Mouse (Mus musculus) myocyte (in vitro differentiated cells): Measurements from ENCODE around the gene Sox15.

Experiments used
- CEBPB ChIP-seq: IDR thresholded peaks from 2 replicates; pipeline ENCODE4 v1.6.1; 2011; ENCODE audit warnings: mild to moderate bottlenecking, moderate library complexity; ENCODE audit not compliant: poor library complexity, insufficient read depth, severe bottlenecking
- E2F4 ChIP-seq: IDR thresholded peaks from one replicate; pipeline ENCODE4 v1.6.1; 2011; ENCODE audit warnings: mild to moderate bottlenecking, control low read depth, moderate library complexity; ENCODE audit not compliant: insufficient read depth
- MAX ChIP-seq: IDR thresholded peaks from one replicate; pipeline ENCODE4 v1.6.1; 2011; ENCODE audit warnings: low read depth, mild to moderate bottlenecking, control low read depth
- MYOD1 ChIP-seq, 3 experiments: IDR thresholded peaks; one replicate each; pipeline ENCODE4 v1.6.1; 2011; ENCODE audit warnings: control low read depth in 2 of 3, low read depth in 2 of 3, mild to moderate bottlenecking in 2 of 3, moderate library complexity in 1 of 3; ENCODE audit not compliant: insufficient read length in 2 of 3, control insufficient read depth in 1 of 3
- MYOG ChIP-seq, 3 experiments: IDR thresholded peaks; one replicate each; pipeline ENCODE4 v1.6.1; 2011; ENCODE audit warnings: control low read depth in 2 of 3, low read depth in 2 of 3, mild to moderate bottlenecking in 2 of 3; ENCODE audit not compliant: insufficient read length in 2 of 3, control insufficient read depth in 1 of 3, insufficient read depth in 1 of 3
- POLR2A ChIP-seq: IDR thresholded peaks from one replicate; pipeline ENCODE4 v1.6.1; 2011; ENCODE audit warnings: low read depth, mild to moderate bottlenecking, control low read depth, moderate library complexity; ENCODE audit not compliant: insufficient read length
- POLR2AphosphoS2 ChIP-seq: IDR thresholded peaks from one replicate; pipeline ENCODE4 v1.6.1; 2011; ENCODE audit warnings: low read depth, control low read depth; ENCODE audit not compliant: insufficient read length
- REST ChIP-seq: IDR thresholded peaks from one replicate; pipeline ENCODE4 v1.6.1; 2011; ENCODE audit warnings: mild to moderate bottlenecking, control low read depth, moderate library complexity; ENCODE audit not compliant: insufficient read depth, insufficient read length
- SRF ChIP-seq: IDR thresholded peaks from one replicate; pipeline ENCODE4 v1.6.1; 2011; ENCODE audit warnings: low read depth; ENCODE audit not compliant: control insufficient read depth, insufficient read length
- TCF12 ChIP-seq: IDR thresholded peaks from one replicate; pipeline ENCODE4 v1.6.1; 2011; ENCODE audit warnings: mild to moderate bottlenecking, control low read depth; ENCODE audit not compliant: poor library complexity, insufficient read depth, severe bottlenecking
- TCF3 ChIP-seq: IDR thresholded peaks from one replicate; pipeline ENCODE4 v1.6.1; 2011; ENCODE audit warnings: low read depth, control low read depth; ENCODE audit not compliant: insufficient read length
- USF1 ChIP-seq: IDR thresholded peaks from one replicate; pipeline ENCODE4 v1.6.1; 2011; ENCODE audit warnings: low read depth, mild to moderate bottlenecking, control low read depth, moderate library complexity

DNA sequence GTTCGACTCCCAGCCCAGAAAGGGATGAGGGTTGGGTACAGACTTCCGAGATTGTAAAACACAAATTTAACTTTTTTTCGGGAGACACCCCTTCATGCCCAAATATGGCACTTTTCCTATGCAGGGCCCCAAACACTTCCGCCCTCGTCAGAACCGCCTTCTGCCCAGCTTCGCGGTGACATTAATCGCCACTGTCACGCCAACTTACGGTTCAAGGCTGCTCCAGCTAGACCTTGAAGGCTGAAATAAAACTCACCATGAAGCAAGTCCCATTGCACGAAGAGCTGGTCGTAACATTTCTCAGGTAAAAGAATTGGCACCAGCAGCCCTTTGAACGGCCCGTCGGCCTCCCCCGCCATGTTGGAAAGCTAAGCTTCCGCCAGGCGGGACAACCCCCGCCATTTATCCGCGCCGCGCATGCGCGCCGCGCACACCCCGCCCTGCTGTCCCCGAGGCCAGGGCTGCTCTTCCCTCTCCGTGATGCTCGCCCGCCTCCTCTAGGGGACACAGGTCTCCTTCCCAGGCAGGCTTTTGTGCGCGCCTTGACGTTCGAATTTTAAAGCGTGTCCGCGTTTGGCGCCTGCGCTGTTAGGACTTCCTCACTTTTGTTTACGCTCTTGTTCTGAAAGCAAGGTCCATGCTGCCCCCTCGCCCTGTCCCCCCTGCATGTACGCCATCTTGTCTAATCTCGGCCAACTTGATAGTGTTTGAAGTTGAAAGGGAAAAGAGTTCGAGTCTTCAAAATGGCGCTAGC is 7.3 kb downstream of the Sox15 start, which contains the start of gene Mpdu1:
- peak; percentile 100 for TF ChIP-seq SRF
- TF ChIP-seq MYOG (IDR thresholded peaks at IDR 0.05; ENCODE audit: control insufficient read depth in 1 of 3, insufficient read depth in 1 of 3, insufficient read length in 2 of 3, low read depth in 2 of 3), result no peak
- TF ChIP-seq POLR2A, result peak; percentile 90
- TF ChIP-seq MAX, result no peak
- no peak for TF ChIP-seq CEBPB
- TF ChIP-seq POLR2AphosphoS2, result peak; percentile 91
- no peak for TF ChIP-seq MYOD1 (IDR thresholded peaks at IDR 0.05; ENCODE audit: control insufficient read depth in 1 of 3, insufficient read length in 2 of 3, low read depth in 2 of 3)
- TF ChIP-seq USF1, result no peak
- TF ChIP-seq TCF3, result no peak
- TF ChIP-seq E2F4, result peak; percentile 85
- TF ChIP-seq TCF12, result no peak
- TF ChIP-seq REST, result no peak
